ENCODE assay signal across 31 mouse cellular contexts in the genomic region with DNA sequence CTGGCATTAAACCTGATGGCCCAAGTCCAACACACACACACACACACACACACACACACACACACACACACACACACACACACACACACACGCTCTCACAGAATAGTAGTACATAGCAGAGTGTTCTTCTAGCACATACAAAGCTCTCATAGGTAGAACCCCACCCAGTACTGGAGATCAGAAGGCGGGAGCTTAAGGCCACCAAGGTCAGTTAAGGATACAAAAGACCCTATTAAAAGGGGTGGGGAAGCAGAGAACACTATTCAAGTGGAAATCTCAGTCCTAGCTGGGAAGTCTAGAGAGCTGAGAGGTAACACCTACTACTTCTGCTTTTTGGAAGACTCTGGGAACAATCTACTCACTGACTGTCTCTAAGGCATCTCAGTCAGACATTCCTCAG. TPM values are rescaled to one million over a fixed set of nuclear protein-coding genes. Genes with fewer than 3 reads are reported as not detected.
DNase-seq lines count a peak whose midpoint lies in the region; ATAC-seq and TF ChIP-seq lines count a peak whose summit lies in the region.
"Had no signal": no experiment of that assay in that cellular context is flagged by ENCODE, and none has a peak within 500 bp of the region (broad histone marks: within the 10 kb centered on the region; RNA-seq: fewer than 3 reads in every experiment).

No protein-coding gene starts in this region.

- TF ChIP-seq CTCF in intestine, postnatal 0 days (IDR thresholded peaks at IDR 0.05; ENCODE audit: low read depth) = no peak

- 0 out of 2 replicates have a peak, but pooled peaks cover 6% of the 10 kb centered on the region for H3K4me1 ChIP-seq in intestine, postnatal 0 days (replicated peaks; ENCODE audit: control insufficient read depth, insufficient read depth, low read length)
- peaks cover 28% of the 10 kb centered on the region for H3K4me1 ChIP-seq in intestine, embryonic 16.5 days (ENCODE audit: control insufficient read depth, insufficient read depth, low read length)
- peaks cover 16 to 24% of the 10 kb centered on the region in 2 experiments; a peak in 3 of 4 replicates for H3K4me1 ChIP-seq in ES-E14 (ENCODE audit: control insufficient read depth in 2 of 2, insufficient read depth in 2 of 2, low read length in 2 of 2, poor library complexity in 1 of 2)
- peaks cover 17% of the 10 kb centered on the region for H3K4me1 ChIP-seq in midbrain, embryonic 15.5 days

- no peak overlapping the region for H3K27ac ChIP-seq in intestine, postnatal 0 days (ENCODE audit: low read depth, low read length)
- no peak overlapping the region for H3K27ac ChIP-seq in intestine, embryonic 16.5 days (ENCODE audit: low read length)
- H3K27ac ChIP-seq in ES-E14 (ENCODE audit: insufficient read depth, low read depth, low read length, poor library complexity, severe bottlenecking) = peak overlapping the region; percentile 96
- H3K27ac ChIP-seq in midbrain, embryonic 15.5 days = no peak overlapping the region
- H3K27ac ChIP-seq: embryonic facial prominence, embryonic 12.5 days; embryonic facial prominence, embryonic 15.5 days; gastrocnemius, adult 2 months; heart, adult 2 months; heart, embryonic 15.5 days; hindbrain, embryonic 14.5 days; hindbrain, postnatal 0 days had no signal

- peak overlapping the region; percentile 30; the same call in 1 of the 2 replicates for H3K4me2 ChIP-seq in intestine, postnatal 0 days (replicated peaks; ENCODE audit: low read depth)
- no peak overlapping the region for H3K4me2 ChIP-seq in intestine, embryonic 16.5 days (ENCODE audit: low read depth, low read length)
- no peak overlapping the region for H3K4me2 ChIP-seq in midbrain, embryonic 15.5 days
- H3K4me2 ChIP-seq: embryonic facial prominence, embryonic 12.5 days; embryonic facial prominence, embryonic 15.5 days; heart, embryonic 11.5 days; heart, embryonic 15.5 days; hindbrain, embryonic 14.5 days had no signal

- in situ Hi-C loops in ES-E14 (cut with MboI; ENCODE audit: low sequenced_read_pairs in 2 of 2, unreplicated experiment in 2 of 2) = no loop called here

- WGBS in intestine, postnatal 0 days = 69% methylated on average over 2 of the region's 2 CpGs
- 61% methylated on average over 2 of the region's 2 CpGs for WGBS in intestine, embryonic 16.5 days
- 81% methylated on average over 2 of the region's 2 CpGs for WGBS in midbrain, embryonic 15.5 days

- DNase-seq in heart, adult 11 months = peak; percentile 65
- DNase-seq in heart, adult 8-10 months (ENCODE audit: low spot score) = no peak
- DNase-seq in ES-E14 (ENCODE audit: low read depth, low spot score) = no peak
- DNase-seq in ZHBTc4 (ENCODE audit: low read depth, low spot score) = peak; percentile 95
- DNase-seq in retina, embryonic 14.5 days (ENCODE audit: low spot score) = no peak
- DNase-seq: adrenal gland, postnatal 14 days; B cell, adult 2 months; cerebellum, adult 11 months; cerebellum, adult 2 months; cerebellum, adult 9-11 months; cerebellum, postnatal 25 days; forebrain, postnatal 0 days; gastrocnemius, adult 2 months; gastrocnemius, postnatal 14 days; heart, adult 2 months; heart, postnatal 10 days; heart, postnatal 36 days; kidney, adult 2 months had no signal

- ATAC-seq in intestine, postnatal 0 days = no peak
- no peak for ATAC-seq in intestine, embryonic 16.5 days
- no peak for ATAC-seq in midbrain, embryonic 15.5 days (replicated peaks)
- ATAC-seq: forebrain, embryonic 14.5 days; forebrain, postnatal 0 days; hindbrain, postnatal 0 days; inflammation-experienced regulatory T-cells, adult 6 months had no signal

- no peak overlapping the region for H3K9ac ChIP-seq in intestine, postnatal 0 days (ENCODE audit: low read depth, low read length)
- no peak overlapping the region for H3K9ac ChIP-seq in intestine, embryonic 16.5 days (ENCODE audit: low read depth, low read length)
- no peak overlapping the region for H3K9ac ChIP-seq in ES-E14 (ENCODE audit: insufficient read depth, low read depth, low read length, poor library complexity, severe bottlenecking)
- no peak overlapping the region for H3K9ac ChIP-seq in midbrain, embryonic 15.5 days
- H3K9ac ChIP-seq: embryonic facial prominence, embryonic 12.5 days; embryonic facial prominence, embryonic 15.5 days; forebrain, postnatal 0 days; heart, embryonic 15.5 days; hindbrain, embryonic 14.5 days had no signal

- no peaks in the 10 kb centered on the region for H3K9me3 ChIP-seq in intestine, postnatal 0 days (ENCODE audit: control insufficient read depth)
- H3K9me3 ChIP-seq in intestine, embryonic 16.5 days (ENCODE audit: control insufficient read depth, low read length) = no peaks in the 10 kb centered on the region
- H3K9me3 ChIP-seq in ES-E14 (ENCODE audit: control insufficient read depth, insufficient read depth, low read depth, low read length) = no peaks in the 10 kb centered on the region
- H3K9me3 ChIP-seq in midbrain, embryonic 15.5 days = no peaks in the 10 kb centered on the region
- H3K9me3 ChIP-seq: embryonic facial prominence, embryonic 12.5 days; embryonic facial prominence, embryonic 15.5 days; heart, embryonic 15.5 days had no signal

- no peak overlapping the region for H3K4me3 ChIP-seq in intestine, postnatal 0 days (ENCODE audit: low read depth, low read length)
- H3K4me3 ChIP-seq in intestine, embryonic 16.5 days (ENCODE audit: low read length) = no peak overlapping the region
- H3K4me3 ChIP-seq in ES-E14 (ENCODE audit: insufficient read depth in 1 of 2, low read depth in 1 of 2, low read length in 2 of 2, poor library complexity in 1 of 2, severe bottlenecking in 1 of 2) = peak overlapping the region; percentile 9 to 28; a peak in 3 of 4 replicates
- H3K4me3 ChIP-seq in midbrain, embryonic 15.5 days = no peak overlapping the region
- H3K4me3 ChIP-seq: embryonic facial prominence, embryonic 12.5 days; embryonic facial prominence, embryonic 15.5 days; gastrocnemius, adult 2 months; heart, adult 2 months; heart, embryonic 15.5 days had no signal

- peaks cover 4% of the 10 kb centered on the region; the same call in 1 of the 2 replicates for H3K36me3 ChIP-seq in intestine, postnatal 0 days (ENCODE audit: control insufficient read depth, insufficient read depth)
- no peaks in the 10 kb centered on the region for H3K36me3 ChIP-seq in intestine, embryonic 16.5 days (ENCODE audit: control insufficient read depth, insufficient read depth, low read length)
- no peaks in the 10 kb centered on the region for H3K36me3 ChIP-seq in ES-E14 (ENCODE audit: control insufficient read depth, insufficient read depth, low read length, poor library complexity, severe bottlenecking)
- H3K36me3 ChIP-seq in midbrain, embryonic 15.5 days (replicated peaks) = no peaks in the 10 kb centered on the region
- H3K36me3 ChIP-seq: embryonic facial prominence, embryonic 12.5 days; heart, embryonic 15.5 days had no signal

- no peaks in the 10 kb centered on the region for H3K27me3 ChIP-seq in intestine, postnatal 0 days (replicated peaks; ENCODE audit: control insufficient read depth, insufficient read depth, low read length)
- no peaks in the 10 kb centered on the region for H3K27me3 ChIP-seq in intestine, embryonic 16.5 days (replicated peaks; ENCODE audit: control insufficient read depth, insufficient read depth, low read length)
- no peaks in the 10 kb centered on the region for H3K27me3 ChIP-seq in midbrain, embryonic 15.5 days (replicated peaks)
- H3K27me3 ChIP-seq: CH12.LX; embryonic facial prominence, embryonic 12.5 days; embryonic facial prominence, embryonic 15.5 days; heart, embryonic 15.5 days had no signal

TF ChIP-seq in ES-E14, 5 proteins besides CTCF, POLR2A, EP300 and RAD21:
- TF ChIP-seq ZC3H11A (IDR thresholded peaks at IDR 0.05; ENCODE audit: borderline replicate concordance, low read depth, low read length) = no peak
- TF ChIP-seq MAFK (IDR thresholded peaks at IDR 0.05; ENCODE audit: insufficient read depth, low read depth, low read length) = no peak
TF ChIP-seq in ES-E14: peak in this region for 0.

RNA-seq across cellular contexts. Expression of a gene that starts 3.0 kb away (rescaled TPM):
- 10 to 100 TPM in 1 of 4 experiments, 1 to 10 TPM in 3; 3.6 to 10.0 (median 6.6) TPM for total RNA-seq in heart, adult 8-10 months (2022)
- 144 and 157 TPM in 2 replicates for polyA plus RNA-seq in intestine, postnatal 0 days (2015; fragmentation: Nextera tagmentation; extraction: Ambion mirVana)
- 139 and 161 TPM in 2 replicates for polyA plus RNA-seq in intestine, embryonic 16.5 days (2015; fragmentation: Nextera tagmentation; extraction: Ambion mirVana)
- total RNA-seq in ES-E14 (2012; rRNA removed) = 37.5 and 55.5 TPM in 2 replicates
- polyA plus RNA-seq in midbrain, embryonic 15.5 days (2015; fragmentation: Nextera tagmentation; extraction: Ambion mirVana) = 9.7 and 10.6 TPM in 2 replicates

RNA-seq across cellular contexts. Expression of a gene that starts 27.2 kb away (rescaled TPM):
- total RNA-seq in heart, adult 8-10 months (2022) = 10 to 100 TPM; 64.8 to 83.5 (median 79.3) TPM
- polyA plus RNA-seq in intestine, postnatal 0 days (2015; fragmentation: Nextera tagmentation; extraction: Ambion mirVana) = 316 and 320 TPM in 2 replicates
- 171 and 184 TPM in 2 replicates for polyA plus RNA-seq in intestine, embryonic 16.5 days (2015; fragmentation: Nextera tagmentation; extraction: Ambion mirVana)
- 70.9 and 99.9 TPM in 2 replicates for total RNA-seq in ES-E14 (2012; rRNA removed)
- 43.8 and 46.0 TPM in 2 replicates for polyA plus RNA-seq in midbrain, embryonic 15.5 days (2015; fragmentation: Nextera tagmentation; extraction: Ambion mirVana)

RNA-seq across cellular contexts. Expression of a gene that starts 33.7 kb away (rescaled TPM):
- total RNA-seq in heart, adult 8-10 months (2022) = 1 to 10 TPM in 3 of 4 experiments, under 1 TPM in 1; 0.72 to 2.1 (median 1.2) TPM
- polyA plus RNA-seq in intestine, postnatal 0 days (2015; fragmentation: Nextera tagmentation; extraction: Ambion mirVana) = 0.05 and 0.22 TPM in 2 replicates
- 0.06 and 0.09 TPM in 2 replicates for polyA plus RNA-seq in intestine, embryonic 16.5 days (2015; fragmentation: Nextera tagmentation; extraction: Ambion mirVana)
- 0.13 and 0.16 TPM in 2 replicates for total RNA-seq in ES-E14 (2012; rRNA removed)
- 0.05 and 0.10 TPM in 2 replicates for polyA plus RNA-seq in midbrain, embryonic 15.5 days (2015; fragmentation: Nextera tagmentation; extraction: Ambion mirVana)
- total RNA-seq: common myeloid progenitor, adult 5-6 weeks had no signal
- polyA plus RNA-seq: hindbrain, postnatal 0 days had no signal

RNA-seq across cellular contexts. Expression of a gene that starts 34.5 kb away (rescaled TPM):
- 10 to 100 TPM; 20.1 to 28.4 (median 25.3) TPM for total RNA-seq in heart, adult 8-10 months (2022)
- polyA plus RNA-seq in intestine, postnatal 0 days (2015; fragmentation: Nextera tagmentation; extraction: Ambion mirVana) = 22.3 and 24.4 TPM in 2 replicates
- polyA plus RNA-seq in intestine, embryonic 16.5 days (2015; fragmentation: Nextera tagmentation; extraction: Ambion mirVana) = 4.3 and 5.2 TPM in 2 replicates
- 25.7 and 49.6 TPM in 2 replicates for total RNA-seq in ES-E14 (2012; rRNA removed)
- 0.59 and 0.93 TPM in 2 replicates for polyA plus RNA-seq in midbrain, embryonic 15.5 days (2015; fragmentation: Nextera tagmentation; extraction: Ambion mirVana)

RNA-seq across cellular contexts. Expression of a gene that starts 48.5 kb away (rescaled TPM):
- total RNA-seq in heart, adult 8-10 months (2022) = 10 to 100 TPM; 16.8 to 20.1 (median 17.3) TPM
- 19.9 and 21.9 TPM in 2 replicates for polyA plus RNA-seq in intestine, postnatal 0 days (2015; fragmentation: Nextera tagmentation; extraction: Ambion mirVana)
- polyA plus RNA-seq in intestine, embryonic 16.5 days (2015; fragmentation: Nextera tagmentation; extraction: Ambion mirVana) = 37.0 and 37.8 TPM in 2 replicates
- total RNA-seq in ES-E14 (2012; rRNA removed) = 14.3 and 16.1 TPM in 2 replicates
- 31.8 and 35.1 TPM in 2 replicates for polyA plus RNA-seq in midbrain, embryonic 15.5 days (2015; fragmentation: Nextera tagmentation; extraction: Ambion mirVana)

Comparison
In these comparisons a context has a peak if more than half of its experiments do, and no peak if none do; other contexts are left out.
1. DNase-seq: peak in heart, adult 11 months (single experiment) and ZHBTc4 (single experiment); none in heart, adult 8-10 months (single experiment), ES-E14 (single experiment) and retina, embryonic 14.5 days (single experiment).
2. H3K4me3 ChIP-seq: peak in ES-E14 (2 of 2); none in intestine, postnatal 0 days (single experiment), intestine, embryonic 16.5 days (single experiment) and midbrain, embryonic 15.5 days (single experiment).
3. RNA of a gene that starts 3.0 kb away (polyA plus RNA-seq): 144 to 157 TPM in intestine, postnatal 0 days and 139 to 161 TPM in intestine, embryonic 16.5 days; 9.7 to 10.6 TPM in midbrain, embryonic 15.5 days; every median in the first group is over 10 times any median in the second.